Mouse (Mus musculus): ENCODE measurements around the gene Dpep2nb.
"Not testable (repeated sequence)": the region's sequence is repeated elsewhere in the genome, so short reads cannot be mapped to it uniquely, and the experiment has no call there.

Gene Dpep2nb

GRCm38 (mm10) chr8:106007135-106007534 lies 1.4 kb upstream of the Dpep2nb start:
- DNase-seq (ENCODE audit: extremely low spot score): no peak

GRCm38 (mm10) chr8:106006413-106006812 lies 638 bp upstream of the Dpep2nb start:
- no peak for DNase-seq (ENCODE audit: extremely low spot score)

DNA sequence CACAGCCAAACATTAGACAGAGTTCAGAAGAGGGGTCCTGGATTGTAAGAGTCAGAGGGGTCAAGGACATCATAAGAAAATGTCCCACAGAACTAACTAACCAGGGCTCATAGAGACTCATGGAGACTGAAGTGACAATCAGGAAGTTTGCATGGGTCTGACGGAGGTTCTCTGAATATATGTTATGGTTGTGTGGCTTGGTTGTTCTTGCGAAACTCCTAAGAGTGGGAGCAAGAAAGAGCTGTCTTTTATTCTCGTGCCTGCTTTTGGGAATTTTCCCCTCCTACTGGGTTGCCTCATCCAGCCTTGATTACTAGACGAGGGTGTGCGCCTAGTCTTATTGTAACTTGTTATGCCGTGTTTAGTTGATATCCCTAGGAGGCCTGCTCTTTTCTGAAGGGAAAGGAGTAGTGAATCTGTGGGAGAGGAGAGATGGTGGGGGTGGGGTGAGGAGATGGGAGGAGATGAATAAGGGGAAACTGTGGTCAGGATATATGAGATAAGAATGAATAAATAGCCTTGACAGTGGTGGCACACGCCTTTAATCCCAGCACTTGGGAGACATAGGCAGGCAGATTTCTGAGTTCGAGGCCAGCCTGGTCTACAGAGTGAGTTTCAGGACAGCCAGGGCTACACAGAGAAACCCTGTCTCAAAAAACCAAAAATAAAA lies 1.1 kb downstream of the Dpep2nb start:
- DNase-seq (ENCODE audit: extremely low spot score): no peak

- no peak for DNase-seq (ENCODE audit: extremely low spot score)
Observed at GRCm38 (mm10) chr8:106001908-106002307, 3.9 kb downstream of the Dpep2nb start.

- no peak for DNase-seq (ENCODE audit: extremely low spot score)
Observed at GRCm38 (mm10) chr8:105998971-105999370, 6.8 kb downstream of the Dpep2nb start.

- no peak for DNase-seq (ENCODE audit: extremely low spot score)
Observed at GRCm38 (mm10) chr8:105996359-105996758, 9.4 kb downstream of the Dpep2nb start.

- no peak for DNase-seq (ENCODE audit: extremely low spot score)
Observed at GRCm38 (mm10) chr8:105993226-105993625, 12.5 kb downstream of the Dpep2nb start.

GRCm38 (mm10) chr8:105992499-105992898 lies 13.3 kb downstream of the Dpep2nb start:
- no peak for DNase-seq (ENCODE audit: extremely low spot score)

DNA sequence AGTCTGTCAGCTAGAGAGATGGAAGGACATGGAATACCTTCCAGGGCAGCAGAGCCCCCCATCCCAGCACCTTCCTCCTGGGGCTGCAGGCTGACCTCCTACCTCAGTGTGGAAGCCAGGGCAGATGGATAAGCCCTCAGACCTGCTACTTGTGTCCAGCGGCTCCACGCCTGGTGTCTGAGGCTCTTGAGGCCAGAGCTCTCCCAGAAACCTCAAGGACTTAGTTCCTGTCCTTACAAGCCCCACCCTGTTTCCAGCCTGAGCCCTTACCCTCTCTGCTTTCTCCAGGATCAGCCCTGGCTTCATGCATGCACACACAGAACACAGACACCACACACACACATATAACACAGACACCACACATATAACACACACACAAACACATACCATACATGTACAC lies 14.2 kb downstream of the Dpep2nb start:
- no peak for DNase-seq (ENCODE audit: extremely low spot score)

- DNase-seq (ENCODE audit: extremely low spot score): peak; percentile 80
Observed at GRCm38 (mm10) chr8:105990856-105991387, 14.9 kb downstream of the Dpep2nb start, which contains the start of gene Dus2. Dus2 (plus strand) TSS chr8:105991337.

GRCm38 (mm10) chr8:105988546-105988945 lies 17.2 kb downstream of the Dpep2nb start:
- no peak for DNase-seq (ENCODE audit: extremely low spot score)

DNA sequence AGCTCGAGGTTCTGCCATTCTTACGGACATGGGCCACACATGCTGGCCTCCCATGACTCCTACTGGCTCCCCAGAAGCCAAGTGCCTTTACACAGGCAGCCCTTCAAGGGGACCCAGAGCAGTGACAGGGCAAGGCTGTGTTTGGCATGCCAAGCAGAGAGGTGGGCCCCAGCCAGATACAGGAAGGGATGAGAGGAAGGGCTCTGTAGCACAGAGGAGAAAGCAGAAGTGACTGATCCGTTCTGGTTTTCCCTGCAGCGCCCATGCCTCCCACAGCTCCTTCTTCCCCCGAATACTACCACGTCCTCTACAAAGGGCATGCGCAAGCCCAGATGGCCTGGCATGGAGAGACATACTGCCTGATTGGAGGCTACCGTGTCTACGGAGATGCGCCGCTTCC lies 22.4 kb downstream of the Dpep2nb start:
- not testable (repeated sequence) for DNase-seq (ENCODE audit: extremely low spot score)

- DNase-seq (ENCODE audit: extremely low spot score): no peak
Observed at GRCm38 (mm10) chr8:105981146-105981545, 24.6 kb downstream of the Dpep2nb start.

GRCm38 (mm10) chr8:105979325-105979724 lies 26.4 kb downstream of the Dpep2nb start, which contains the start of gene Dpep3:
Dpep3 (minus strand) TSS chr8:105979429.
- no peak for DNase-seq (ENCODE audit: extremely low spot score)

DNA sequence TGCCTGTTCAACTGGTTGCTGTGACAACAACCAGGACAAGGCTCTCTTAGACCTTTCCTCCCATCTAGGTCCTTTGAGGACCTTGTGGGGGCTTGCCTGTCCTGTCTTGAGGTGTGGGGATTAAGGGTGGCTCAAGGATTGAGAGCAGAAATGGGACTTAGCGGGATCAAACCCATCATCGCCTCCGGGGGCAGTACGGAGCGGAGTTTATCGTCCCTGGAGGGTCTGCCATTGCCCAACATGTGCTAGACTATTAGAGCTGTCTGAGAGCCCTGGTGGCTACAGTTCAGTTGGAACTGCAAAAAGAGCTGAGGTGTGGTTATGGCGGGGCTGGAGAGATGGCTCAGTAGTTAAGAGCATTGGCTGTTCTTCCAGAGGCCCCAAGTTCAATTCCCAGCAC lies 30.4 kb downstream of the Dpep2nb start:
- no peak for DNase-seq (ENCODE audit: extremely low spot score)

DNA sequence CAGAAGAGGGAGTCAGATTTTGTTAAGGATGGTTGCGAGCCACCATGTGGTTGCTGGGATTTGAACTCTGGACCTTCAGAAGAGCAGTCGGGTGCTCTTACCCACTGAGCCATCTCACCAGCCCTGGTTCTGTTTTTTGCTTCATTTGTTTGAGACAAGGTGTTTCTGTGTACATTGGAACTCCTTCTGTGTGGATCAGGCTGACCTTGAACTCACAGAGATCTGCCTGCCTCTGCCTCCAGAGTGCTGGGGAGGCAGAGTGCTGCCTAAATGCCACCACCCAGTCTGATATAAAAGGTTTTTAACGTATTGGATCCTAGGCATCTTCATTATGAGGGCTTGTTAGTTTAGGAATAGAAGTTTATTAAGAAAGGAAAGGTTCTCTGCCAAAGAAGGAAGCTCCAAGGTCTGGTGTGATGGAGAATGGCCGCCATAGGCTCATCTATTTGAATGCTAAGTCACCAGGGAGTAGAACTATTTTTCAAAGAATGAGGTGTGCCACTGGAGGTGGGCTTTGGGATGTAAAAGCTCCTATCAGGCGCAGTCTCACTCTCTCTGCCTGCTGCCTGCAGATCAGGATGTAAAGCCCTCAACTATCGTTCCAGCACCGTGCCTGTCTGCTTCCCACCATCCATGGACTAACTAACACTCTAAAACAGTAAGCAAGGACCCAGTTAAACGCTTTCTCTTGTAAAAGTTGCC lies 34.6 kb downstream of the Dpep2nb start:
- no peak for DNase-seq (ENCODE audit: extremely low spot score)

DNA sequence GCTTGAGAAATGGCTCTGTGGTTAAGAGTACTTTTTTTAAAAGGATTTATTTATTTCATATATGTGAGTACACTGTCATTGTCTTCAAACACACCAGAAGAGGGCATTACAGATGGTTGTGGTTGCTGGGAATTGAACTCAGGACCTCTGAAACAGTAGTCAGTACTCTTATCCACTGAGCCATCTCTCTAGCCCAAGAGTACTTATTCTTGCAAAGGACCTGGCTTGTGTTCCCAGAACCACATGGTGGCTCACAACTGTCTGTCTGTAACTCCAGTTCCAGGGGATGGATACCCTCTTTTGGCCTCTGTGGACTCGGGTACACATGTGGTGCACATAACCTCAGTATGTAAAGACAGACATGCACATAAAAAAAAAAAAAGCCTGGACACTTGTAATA lies 36.4 kb downstream of the Dpep2nb start:
- DNase-seq (ENCODE audit: extremely low spot score): no peak

DNA sequence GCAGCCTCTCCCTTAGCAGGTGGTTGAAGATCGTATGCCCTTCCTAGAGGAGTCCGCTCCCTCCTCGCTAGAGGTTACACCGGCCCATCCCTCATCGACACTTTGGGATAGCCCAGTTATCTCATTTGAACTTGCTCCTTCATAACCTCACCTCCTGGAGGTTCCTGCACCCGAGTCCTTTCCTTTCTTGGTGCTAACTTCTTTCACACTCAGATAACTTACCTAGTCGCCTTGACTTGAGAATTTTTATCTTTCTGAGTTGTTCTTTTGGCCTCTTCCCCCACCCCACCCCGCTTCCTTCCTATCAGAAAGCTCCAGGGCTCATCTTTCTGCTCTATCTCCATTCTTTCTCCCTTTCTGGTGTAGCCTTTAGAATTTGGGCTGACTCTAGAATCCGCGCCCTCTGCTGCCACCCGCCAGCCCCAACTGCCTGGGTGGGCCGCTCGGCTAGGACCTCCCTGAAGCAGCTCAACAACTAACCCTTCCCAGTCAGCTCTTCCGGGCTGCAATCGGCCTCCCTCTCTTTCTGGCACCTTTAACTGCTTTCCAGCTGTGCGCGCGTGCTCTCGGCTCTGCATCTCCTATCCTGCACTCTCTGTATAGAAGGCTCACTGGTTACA lies 39.0 kb downstream of the Dpep2nb start:
- peak; percentile 55 for DNase-seq (ENCODE audit: extremely low spot score)

- DNase-seq (ENCODE audit: extremely low spot score): peak; percentile 91
Observed at GRCm38 (mm10) chr8:105965905-105966341, 39.9 kb downstream of the Dpep2nb start, which contains the start of gene Slc12a4. Slc12a4 (minus strand) TSS chr8:105966097.

GRCm38 (mm10) chr8:105965266-105965904 lies 40.4 kb downstream of the Dpep2nb start:
- DNase-seq (ENCODE audit: extremely low spot score): peak; percentile 61

DNA sequence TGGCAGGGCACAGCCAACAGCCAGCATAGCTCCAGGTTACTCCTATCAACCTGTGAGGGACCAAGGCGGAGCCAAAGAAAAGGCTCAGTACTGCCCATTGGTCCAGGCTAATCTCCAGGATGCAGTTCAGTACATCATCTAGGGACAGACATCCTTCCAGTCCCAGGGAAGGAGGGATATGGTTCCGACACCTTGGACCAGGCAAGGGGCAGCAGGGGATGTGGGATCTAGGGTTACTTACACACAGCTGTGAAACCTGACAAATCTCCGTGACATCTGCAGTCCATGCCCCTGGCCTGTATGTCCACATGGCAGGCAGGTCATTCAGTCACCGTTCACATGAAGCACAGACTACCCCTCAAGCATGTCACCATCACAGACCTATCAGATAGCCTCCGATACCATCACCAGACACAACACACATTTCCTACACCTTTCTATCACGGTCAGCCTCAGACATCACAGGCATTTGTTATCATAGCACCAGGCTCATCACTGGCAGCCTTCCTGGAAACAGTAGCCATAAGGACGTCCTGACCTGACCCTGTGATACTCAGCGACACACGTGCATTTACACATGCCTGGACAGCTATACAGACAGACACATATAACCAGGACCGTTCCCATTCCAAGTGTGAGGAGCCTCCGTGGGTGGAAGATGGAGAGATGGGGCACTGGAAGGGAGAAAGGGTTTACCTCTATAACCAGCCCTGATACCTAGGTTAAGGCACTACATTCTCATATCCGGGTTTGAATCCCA lies 41.1 kb downstream of the Dpep2nb start:
- no peak for DNase-seq (ENCODE audit: extremely low spot score)
